Mouse (Mus musculus): ENCODE results near the gene Hrct1. TPM values are rescaled to one million over a fixed set of nuclear protein-coding genes. Genes with fewer than 3 reads are reported as not detected.

Hrct1 gene
- total and polyA plus RNA-seq, 3 experiments = not detected

GRCm38 (mm10) chr4:43770909-43771308 is 43.9 kb downstream of the Hrct1 start, which contains the start of gene Olfr159:
TSS of gene Olfr159 (minus strand) at chr4:43771009.
- no peak within 1 kb of the TSS for H3K9ac ChIP-seq (ENCODE audit: insufficient read depth, low read depth)
- no peaks in the 10 kb centered on the region for H3K79me2 ChIP-seq (replicated peaks; ENCODE audit: control insufficient read depth, extremely low read depth, insufficient read depth, poor library complexity, severe bottlenecking)
- no peak within 1 kb of the TSS for H3K27ac ChIP-seq (ENCODE audit: insufficient read depth, low read depth)
- H3K27me3 ChIP-seq (replicated peaks) = peaks cover 63% of the 10 kb centered on the region
- in situ Hi-C loops (cut with MboI; ENCODE audit: low pct_ligation_motif_present, low pct_unique_long_range_greater_than_20kb, low sequenced_read_pairs) (no loop called here), dilution Hi-C loops (cut with MboI; ENCODE audit: extremely low pct_ligation_motif_present, extremely low pct_unique_long_range_greater_than_20kb, low sequenced_read_pairs) (no loop called here)
- H3K4me2 ChIP-seq (ENCODE audit: insufficient read depth, low read depth, poor library complexity, severe bottlenecking) = no peak within 1 kb of the TSS
- no peak within 1 kb of the TSS for H3K4me3 ChIP-seq (replicated peaks in 1 of 3; ENCODE audit: low read depth in 2 of 3, low read length in 2 of 3, poor library complexity in 1 of 3)
- H3K36me3 ChIP-seq (replicated peaks in 1 of 2; ENCODE audit: control insufficient read depth in 1 of 2, insufficient read depth in 1 of 2, low read length in 1 of 2) = no peaks in the 10 kb centered on the region
- DNase-seq (ENCODE audit: extremely low read depth) = no peak
- no peaks in the 10 kb centered on the region for H3K4me1 ChIP-seq (ENCODE audit: control insufficient read depth in 1 of 2, insufficient read depth in 2 of 2)
- H3K9me3 ChIP-seq (replicated peaks; ENCODE audit: low read length) = peaks cover 4% of the 10 kb centered on the region
- TF ChIP-seq KAT2A (IDR thresholded peaks at IDR 0.05; ENCODE audit: insufficient replicate concordance, low read length) (no peak), BHLHE40 (IDR thresholded peaks at IDR 0.05; ENCODE audit: low read depth, low read length) (no peak), PAX5 (IDR thresholded peaks at IDR 0.05; ENCODE audit: low read length) (no peak), ZKSCAN1 (IDR thresholded peaks at IDR 0.05; ENCODE audit: borderline replicate concordance, low read depth, low read length) (no peak), GABPA (IDR thresholded peaks at IDR 0.05; ENCODE audit: insufficient replicate concordance, low read depth, low read length) (no peak), SMC3 (IDR thresholded peaks at IDR 0.05; ENCODE audit: low read depth, low read length) (no peak), RCOR1 (conservative IDR thresholded peaks at IDR 0.05; ENCODE audit: low read depth, low read length) (no peak), ZMIZ1 (IDR thresholded peaks at IDR 0.05; ENCODE audit: low read depth, low read length) (no peak), CTCF (conservative IDR thresholded peaks at IDR 0.05 in 1 of 2, IDR thresholded peaks at IDR 0.05 in 1 of 2; ENCODE audit: low read depth in 2 of 2, low read length in 2 of 2) (no peak), MXI1 (IDR thresholded peaks at IDR 0.05; ENCODE audit: low read depth, low read length) (no peak), MYC (IDR thresholded peaks at IDR 0.05; ENCODE audit: low read depth, low read length) (no peak), E2F4 (IDR thresholded peaks at IDR 0.05; ENCODE audit: insufficient replicate concordance, low read depth, low read length) (no peak), POLR2A (IDR thresholded peaks at IDR 0.05; ENCODE audit: low read depth, low read length) (no peak), USF2 (conservative IDR thresholded peaks at IDR 0.05; ENCODE audit: low read depth, low read length) (no peak), IRF4 (IDR thresholded peaks at IDR 0.05; ENCODE audit: low read depth, low read length) (no peak), MAX (IDR thresholded peaks at IDR 0.05; ENCODE audit: low read length) (no peak)

- no peaks in the 10 kb centered on the region for H3K36me3 ChIP-seq (replicated peaks in 1 of 2; ENCODE audit: control insufficient read depth in 1 of 2, insufficient read depth in 1 of 2, low read length in 1 of 2)
- peaks cover 63% of the 10 kb centered on the region for H3K27me3 ChIP-seq (replicated peaks)
- H3K9me3 ChIP-seq (replicated peaks; ENCODE audit: low read length) = peaks cover 4% of the 10 kb centered on the region
- no peak overlapping the region for H3K27ac ChIP-seq (ENCODE audit: insufficient read depth, low read depth)
- H3K4me2 ChIP-seq (ENCODE audit: insufficient read depth, low read depth, poor library complexity, severe bottlenecking) = no peak overlapping the region
- H3K9ac ChIP-seq (ENCODE audit: insufficient read depth, low read depth) = no peak overlapping the region
- dilution Hi-C loops (cut with MboI; ENCODE audit: extremely low pct_ligation_motif_present, extremely low pct_unique_long_range_greater_than_20kb, low sequenced_read_pairs) (no loop called here), in situ Hi-C loops (cut with MboI; ENCODE audit: low pct_ligation_motif_present, low pct_unique_long_range_greater_than_20kb, low sequenced_read_pairs) (no loop called here)
- H3K4me1 ChIP-seq (ENCODE audit: control insufficient read depth in 1 of 2, insufficient read depth in 2 of 2) = no peaks in the 10 kb centered on the region
- TF ChIP-seq UBTF (IDR thresholded peaks at IDR 0.05; ENCODE audit: low read depth, low read length) (no peak), MXI1 (IDR thresholded peaks at IDR 0.05; ENCODE audit: low read depth, low read length) (no peak)
- no peaks in the 10 kb centered on the region for H3K79me2 ChIP-seq (replicated peaks; ENCODE audit: control insufficient read depth, extremely low read depth, insufficient read depth, poor library complexity, severe bottlenecking)
- H3K4me3 ChIP-seq (replicated peaks in 1 of 3; ENCODE audit: low read depth in 2 of 3, low read length in 2 of 3, poor library complexity in 1 of 3) = no peak overlapping the region
- no peak for DNase-seq (ENCODE audit: extremely low read depth)
Observed at GRCm38 (mm10) chr4:43771626-43772025, 44.6 kb downstream of the Hrct1 start.

Measured in CH12.LX (cell line).